Mouse (Mus musculus): Measurements from ENCODE around the gene Ttc39b.

Gene Ttc39b

DNA sequence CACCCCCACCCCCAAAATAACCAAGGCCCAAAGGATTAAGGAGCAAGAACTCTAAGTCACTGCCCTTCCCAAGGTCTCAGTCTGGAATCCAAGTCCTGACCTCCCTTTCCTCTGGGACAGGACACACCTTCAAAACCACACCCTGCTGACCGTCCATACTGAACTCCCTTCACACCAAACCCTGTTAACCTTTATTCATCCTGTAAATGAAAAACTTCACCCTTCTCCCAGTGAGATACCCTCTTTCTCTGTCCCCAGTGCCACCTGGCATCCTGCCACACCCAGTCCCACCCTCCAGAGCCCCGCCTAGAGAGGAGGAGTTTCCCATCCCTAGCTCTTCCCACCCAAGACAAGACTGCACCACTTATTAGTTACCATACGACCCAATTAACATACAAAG, 7.3 kb downstream of the Ttc39b start:
- DNase-seq = no peak

DNA sequence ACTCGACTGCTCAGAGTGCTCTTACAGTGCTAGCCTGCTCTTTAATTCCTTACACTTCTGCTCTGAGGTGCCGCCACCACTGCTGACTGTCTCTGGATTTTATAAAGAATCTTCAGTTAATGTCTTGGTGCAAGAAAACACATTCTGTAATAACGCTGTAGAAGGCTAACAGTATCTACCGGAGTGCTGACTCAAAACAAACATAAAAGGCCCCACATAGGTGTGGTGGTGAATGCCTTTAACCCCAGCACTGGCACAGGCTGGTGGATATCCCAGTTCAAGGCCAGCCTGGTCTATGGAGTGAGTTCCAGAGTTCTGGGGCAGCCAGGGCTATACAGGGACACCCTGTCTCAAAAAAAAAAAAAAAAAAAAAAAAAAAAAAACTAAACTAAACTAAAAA, 8.1 kb downstream of the Ttc39b start:
- DNase-seq = no peak

DNA sequence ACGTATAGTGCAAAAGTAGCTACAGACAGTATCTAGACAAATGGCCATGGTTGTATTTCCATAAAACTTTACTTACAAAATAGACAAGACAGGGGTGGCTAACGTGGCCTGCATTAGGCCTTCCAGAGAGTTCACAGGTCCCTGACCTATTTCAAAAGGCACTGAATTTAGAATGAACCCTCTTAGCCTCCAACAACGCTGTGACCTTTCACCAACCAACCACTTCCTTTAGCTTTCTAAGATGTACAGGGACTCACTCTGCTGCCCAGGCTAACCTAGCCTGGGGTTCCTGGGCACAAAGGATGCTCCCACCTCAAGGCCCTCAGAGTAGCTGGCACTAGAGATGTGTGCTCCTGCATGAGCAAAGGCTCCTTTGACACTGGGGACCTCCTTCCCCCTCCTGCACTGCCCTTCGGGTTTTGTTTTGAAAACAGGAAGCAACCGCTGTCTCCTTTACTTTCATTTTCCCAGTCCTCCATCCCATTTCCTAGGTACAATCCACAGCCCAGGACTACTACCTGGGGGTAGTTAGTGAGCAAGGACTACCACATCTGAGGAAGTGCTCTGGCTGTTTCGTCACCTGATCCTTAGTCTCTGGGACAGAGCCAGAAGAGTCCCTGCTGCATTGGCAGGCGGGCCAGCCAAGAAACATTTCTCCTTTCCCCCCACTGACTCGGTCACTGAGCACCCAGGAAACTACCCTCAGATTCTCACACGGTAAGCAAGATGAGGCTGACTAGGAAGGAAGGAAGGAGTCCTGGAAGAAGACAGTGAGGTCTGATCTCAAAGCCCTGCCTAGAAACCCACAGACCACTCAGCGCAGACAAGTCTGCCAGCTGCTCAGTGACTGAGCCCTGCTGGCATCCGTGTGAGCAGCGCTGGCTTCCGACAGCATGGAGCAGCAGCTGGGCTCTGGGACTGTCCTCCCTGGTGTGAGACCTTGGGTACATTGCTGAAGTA, 8.9 kb downstream of the Ttc39b start:
- no peak for DNase-seq

DNA sequence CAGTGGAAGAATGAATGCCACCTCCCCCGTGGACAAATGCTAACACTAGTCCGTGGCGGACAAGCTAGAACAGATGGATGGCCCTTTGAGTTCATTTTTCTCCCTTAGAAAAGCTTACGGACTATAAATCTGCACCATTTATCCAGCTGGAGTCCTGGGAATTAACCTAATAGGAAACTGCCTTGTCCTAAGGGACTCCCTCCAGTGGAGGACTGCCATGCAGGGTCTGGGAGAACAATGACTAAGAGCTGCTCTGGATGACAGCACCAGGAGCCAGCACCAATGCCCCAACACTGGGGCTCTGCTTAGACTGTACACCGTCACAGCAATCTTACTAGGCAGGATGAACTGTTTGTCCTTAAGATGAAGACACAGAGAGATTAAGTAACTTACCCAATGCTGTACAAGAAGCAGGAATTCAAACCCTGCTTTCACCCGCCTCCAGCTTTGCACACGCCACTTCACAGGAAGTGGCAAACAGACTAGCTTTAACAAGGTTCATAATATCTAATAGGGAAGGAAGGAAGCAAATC, 9.7 kb downstream of the Ttc39b start:
- no peak for DNase-seq

DNA sequence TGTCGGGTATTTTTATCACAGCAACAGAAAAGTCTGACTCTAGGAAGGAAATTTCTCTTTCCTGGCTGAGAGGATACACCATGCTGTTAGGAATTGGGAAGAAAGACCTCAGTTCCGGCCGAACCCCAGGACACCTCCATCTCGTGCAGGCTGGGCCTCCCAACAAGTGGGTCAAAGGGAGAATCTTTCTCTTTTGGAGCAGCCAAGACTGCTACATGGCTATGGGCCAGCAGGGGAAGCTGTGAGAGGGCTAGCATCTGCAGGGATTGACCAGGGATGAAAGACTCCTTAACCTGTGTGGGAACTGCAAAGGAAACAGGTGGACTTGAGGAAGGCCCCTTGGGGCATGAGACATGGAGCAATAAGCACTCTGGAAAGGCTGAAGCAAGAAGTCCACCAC, 11.7 kb downstream of the Ttc39b start:
- no peak for DNase-seq

DNA sequence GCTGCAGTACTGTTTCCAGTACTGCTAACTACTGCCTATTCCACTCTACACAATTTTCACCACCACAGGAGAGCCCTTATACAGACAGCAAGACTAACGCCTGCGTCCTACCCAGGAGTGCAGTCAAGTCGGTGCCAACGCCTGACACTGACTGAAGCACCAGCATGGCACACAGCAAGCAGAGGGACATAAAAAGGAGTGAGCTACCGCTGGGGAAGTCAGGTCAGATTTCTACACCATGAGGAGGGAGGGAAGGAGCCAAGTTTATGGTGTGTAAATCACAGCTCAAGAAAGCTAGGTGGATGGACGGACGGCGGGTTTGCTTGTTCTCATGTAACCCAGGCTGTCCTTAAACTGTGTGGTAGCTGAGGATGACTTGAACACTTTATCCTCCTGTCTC, 12.6 kb downstream of the Ttc39b start:
- DNase-seq = no peak

DNA sequence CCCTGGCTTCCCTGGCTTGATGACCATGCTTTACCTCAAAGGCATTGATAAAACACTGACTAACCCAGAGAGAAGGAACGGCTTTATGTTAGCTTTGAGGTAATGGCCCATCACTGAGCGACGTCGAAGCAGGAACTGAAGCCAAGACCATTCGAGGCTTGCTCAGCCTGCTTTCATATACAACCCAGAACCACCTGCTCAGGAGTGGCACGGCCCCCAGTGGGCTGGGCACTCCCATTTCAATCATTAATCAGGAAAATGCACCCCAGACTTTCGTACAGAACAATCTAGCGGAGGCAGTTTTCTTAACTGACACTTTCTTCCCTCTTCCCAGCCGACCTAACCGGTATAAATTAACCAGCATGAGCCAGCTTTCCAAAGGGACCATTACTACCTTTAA, 13.1 kb downstream of the Ttc39b start:
- no peak for DNase-seq

DNA sequence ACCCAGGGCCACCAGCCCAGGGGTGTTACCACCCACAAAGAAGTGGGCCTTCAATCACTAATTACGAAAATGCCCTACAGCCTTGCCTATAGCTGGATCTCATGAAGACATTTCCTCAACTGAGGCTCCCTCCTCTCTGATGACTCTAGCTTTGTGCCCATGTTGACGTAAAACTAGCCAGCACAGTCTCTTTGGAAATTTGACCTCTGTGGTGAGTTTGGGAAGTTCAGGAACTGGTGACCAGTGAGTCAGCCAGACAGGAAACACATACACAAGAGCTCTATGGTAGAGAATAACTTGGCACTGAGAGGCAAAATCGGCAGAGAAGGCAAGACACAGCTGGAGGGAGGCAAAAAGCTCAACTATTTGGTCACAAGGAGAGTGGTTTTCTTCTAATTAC, 15.1 kb downstream of the Ttc39b start:
- DNase-seq = no peak

DNA sequence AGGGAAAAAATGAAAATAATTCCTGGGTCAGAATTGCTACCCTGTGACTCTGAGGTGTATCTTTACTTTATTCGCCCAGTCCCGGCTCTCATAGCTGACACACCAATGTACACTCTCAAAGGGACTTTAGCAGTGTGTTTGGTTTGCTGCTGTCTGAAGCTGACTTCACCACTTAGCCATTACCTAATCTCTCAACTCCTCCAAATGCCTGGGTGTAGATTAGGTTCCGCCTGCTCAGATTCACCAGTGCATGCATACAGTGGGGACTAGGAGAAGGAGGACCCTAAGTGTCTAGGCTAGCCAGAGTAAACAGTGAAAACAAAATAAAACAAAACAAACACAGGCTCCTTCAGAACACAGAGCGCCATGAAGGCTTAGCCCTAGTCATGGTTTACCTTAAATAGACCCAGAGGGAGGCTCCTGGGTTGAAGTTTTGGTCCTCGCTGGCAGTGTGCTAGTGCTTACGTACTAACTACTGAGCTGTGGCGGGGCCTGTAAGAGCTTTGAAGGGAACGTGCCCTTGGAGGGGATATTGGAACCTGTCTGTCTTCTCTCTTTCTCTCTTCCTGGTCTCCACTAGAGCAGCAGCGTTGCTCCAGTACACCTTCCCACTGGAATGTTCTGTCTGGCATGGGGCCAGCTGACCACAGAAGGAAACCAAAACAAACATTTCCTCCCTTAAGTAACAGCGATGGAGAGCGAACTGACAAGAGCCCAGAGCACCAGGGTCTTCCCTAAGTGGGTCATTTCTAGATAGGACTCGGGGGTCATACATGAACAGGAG, 16.2 kb downstream of the Ttc39b start:
- DNase-seq = no peak

DNA sequence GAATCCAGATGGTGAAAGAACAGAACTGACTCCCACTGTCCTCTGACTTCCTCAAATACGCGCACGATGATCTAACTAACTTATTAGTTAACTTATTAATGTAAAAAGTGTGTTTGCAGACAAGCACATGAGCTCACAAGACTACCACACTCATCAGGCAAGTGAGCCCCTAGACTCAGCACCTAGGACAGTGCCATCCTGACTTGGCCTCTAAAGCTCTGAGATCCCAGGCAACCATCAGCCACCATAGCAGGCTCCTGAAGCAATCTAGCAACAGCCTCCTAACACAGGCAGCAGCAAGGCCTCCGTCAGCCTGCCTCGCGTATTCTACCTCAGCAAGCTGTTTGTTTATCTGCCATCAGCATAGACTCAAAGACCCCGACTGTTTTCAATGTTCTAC, 17.2 kb downstream of the Ttc39b start:
- DNase-seq = no peak

DNA sequence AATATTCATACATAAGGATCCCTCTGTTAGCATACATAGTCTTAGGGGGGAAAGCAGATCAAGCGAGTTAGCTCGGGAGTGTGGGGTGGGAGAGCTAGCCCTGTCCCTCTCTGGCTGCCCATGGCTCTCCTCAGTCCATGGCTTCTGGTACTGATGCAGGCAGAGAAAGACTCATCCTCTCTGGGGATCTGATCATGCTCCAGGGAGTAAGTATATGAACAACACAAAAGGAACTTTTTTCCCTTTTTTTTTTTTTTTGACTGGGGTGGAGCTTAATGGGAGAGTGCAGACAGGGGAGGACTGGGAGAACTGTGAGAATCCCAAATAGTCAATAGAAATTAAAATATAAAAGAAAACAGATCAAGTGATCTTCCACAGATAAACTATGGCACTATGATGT, 19.0 kb downstream of the Ttc39b start:
- no peak for DNase-seq

DNA sequence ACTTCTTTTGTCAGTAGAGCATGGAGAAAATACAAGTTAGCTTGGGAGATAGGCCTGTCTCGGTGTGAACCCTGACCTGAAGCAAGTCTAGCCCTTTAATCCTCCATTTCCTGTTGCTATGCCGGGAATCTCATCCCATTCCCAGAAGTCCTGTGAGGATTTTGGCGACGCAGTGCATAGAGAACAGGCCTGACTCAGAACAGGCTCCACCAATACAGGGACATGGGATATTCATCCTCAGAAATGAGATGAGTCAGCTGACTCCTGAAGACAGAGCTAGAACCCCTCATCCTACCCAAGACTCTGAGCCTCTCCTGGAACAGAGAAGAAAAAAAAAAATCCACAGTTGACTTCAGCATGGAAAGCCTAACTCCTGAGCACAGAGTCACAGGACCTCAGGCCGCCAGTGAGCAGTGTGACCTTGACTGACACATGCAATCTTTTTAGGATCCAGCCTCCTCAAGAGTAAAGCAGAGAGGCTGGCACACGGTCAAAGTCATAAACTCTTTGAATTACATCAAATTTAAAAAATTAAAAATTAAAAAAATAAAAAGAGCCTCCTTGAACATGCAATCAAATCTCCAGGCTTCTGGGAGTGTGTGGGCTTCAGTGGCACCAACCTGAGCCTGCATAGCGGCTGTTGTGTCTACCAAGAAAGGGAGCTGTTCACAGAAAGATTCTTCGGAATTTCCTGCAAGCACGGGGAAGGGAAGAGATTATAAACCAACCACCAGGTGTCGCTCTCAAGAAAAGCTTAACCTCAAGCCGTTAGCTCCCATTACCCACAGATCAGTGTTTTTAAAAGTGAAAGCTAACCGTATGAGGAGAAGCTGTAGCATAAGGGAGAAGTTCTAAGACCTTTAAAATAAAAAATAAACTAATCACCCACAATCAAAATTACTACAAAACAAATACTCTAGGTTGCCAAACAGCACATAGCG, 20.9 kb downstream of the Ttc39b start:
- peak; percentile 58 to 75 for DNase-seq

DNA sequence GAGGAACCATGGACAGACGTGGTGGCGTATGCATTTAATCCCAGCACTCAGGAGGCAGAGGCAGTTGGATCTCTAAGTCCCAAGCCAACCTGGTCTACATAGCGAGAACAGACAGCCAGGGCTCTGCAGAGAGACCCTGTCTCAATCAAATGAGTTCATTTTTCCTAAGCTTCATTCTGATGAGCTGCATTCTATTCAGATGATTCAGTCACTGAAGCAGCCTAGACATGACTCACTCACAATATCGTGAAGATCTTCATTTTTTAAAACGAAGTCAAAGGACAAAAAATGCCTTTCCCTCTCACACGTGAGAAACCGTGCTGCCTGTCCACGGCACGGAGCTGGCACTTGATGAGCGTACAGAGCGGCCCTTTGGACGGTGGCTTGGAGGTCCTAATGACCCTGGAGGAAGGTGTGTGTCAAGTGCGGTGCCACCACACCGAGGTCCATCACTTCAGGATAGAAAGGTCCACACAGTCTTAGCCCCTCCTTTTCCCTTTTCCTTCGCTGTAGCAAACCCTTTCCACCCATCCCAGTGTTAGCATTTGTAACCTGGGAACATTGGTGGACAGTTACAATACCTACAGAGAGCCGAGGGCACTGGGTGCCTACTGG, 21.8 kb downstream of the Ttc39b start:
- DNase-seq = no peak

DNA sequence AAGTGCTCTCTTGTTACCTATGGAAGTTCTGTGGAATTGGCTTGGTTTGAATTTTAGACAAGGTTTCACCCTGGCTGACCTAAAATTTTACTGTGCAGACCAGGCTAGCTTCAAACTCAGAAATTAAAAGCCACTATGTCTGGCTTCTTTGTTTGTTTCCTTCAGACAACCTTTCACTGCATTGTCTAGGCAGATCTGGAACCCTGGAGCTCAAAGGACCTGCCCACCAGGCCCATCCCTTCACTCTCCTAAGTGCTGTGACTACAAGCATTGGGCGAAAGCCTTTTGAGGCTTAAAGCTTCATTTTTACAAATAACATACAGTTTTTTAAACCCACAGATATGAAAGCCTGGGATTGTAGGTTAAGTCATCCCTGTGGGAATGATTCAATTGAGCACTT, 22.3 kb downstream of the Ttc39b start:
- DNase-seq = no peak

DNA sequence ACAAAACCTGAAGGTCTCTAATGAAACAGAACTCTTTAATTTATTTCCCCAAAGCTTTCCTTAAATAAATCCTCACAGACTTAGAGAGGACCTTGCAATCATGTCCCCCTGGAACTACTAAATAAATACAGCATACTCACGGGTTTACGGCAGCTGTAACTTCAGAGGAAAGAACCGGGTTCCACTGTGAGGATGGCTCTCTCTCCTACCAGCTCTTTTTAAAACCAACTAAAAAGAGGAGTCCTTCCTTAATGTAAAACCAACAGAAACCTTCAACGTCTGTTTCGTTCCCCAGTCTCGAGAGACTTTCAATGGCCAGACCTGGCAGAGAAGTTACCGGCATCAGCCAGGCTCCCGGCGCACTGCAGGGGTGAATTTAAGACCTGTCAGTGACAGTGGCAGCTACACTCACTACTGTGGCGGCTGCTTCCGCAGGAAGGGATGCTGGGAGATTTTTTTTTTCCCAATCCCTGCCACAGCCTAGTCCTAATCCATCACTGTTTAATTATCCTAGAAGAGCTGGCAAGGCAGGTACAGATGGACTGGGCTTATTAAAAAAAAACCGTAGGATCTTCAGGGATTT, 39.2 kb downstream of the Ttc39b start:
- DNase-seq = peak; percentile 74 to 77

DNA sequence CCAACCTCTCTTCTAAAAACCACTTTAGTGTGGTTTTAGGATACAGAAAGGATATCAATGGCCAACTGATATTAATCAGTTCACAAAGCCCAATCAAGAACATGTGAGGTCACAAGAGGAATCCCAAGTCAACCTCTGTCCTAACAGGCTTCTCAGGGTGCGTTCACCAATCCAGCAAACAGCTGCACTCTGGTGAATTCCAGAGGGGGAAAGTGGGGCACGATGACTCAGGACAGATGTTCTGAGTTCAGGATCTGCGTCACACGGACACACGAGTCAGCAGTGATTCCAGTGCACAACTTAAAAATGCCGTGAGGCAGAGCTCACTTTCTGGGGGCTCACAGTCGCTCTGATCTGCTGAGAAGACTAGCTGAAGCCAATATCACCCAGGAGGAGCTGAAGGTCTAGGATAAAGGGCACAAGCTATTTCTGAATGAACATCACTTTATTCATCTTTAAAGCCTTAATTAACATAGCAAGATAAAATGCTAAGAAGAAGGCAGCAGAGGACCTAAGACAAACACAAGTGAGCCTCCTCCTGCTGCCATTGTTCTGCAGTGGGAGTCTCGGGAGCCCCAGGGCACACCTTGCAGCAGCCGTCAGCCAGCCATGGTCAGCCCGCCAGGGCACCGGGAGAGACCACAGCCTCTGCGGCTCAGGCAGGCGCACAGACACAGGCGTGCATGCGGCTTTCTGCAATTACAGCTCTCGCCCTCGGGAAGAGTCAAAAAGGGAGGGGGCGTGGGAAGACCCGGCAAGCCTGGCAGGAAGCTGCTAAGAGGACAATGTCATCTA, 39.9 kb downstream of the Ttc39b start:
- peak; percentile 55 to 58 for DNase-seq

DNA sequence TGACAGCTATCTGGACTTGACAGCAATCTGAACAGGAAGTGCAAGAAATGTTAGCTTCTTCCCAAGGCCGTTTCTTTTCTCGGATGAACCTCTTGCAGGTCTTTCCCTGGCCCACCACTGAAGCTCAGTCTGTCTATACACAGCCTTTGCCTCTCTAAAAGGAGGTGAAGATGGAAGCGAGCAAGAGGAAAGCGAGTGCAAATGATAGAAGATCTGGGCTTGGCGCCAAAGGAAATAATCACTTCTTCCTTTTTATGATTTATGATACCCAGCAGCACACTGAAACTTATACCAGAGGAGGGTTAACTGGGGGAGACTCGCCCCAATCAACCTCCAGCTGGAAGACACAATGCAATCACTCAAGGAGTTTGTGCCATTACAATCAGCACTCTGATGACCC, 41.6 kb downstream of the Ttc39b start:
- DNase-seq = no peak

DNA sequence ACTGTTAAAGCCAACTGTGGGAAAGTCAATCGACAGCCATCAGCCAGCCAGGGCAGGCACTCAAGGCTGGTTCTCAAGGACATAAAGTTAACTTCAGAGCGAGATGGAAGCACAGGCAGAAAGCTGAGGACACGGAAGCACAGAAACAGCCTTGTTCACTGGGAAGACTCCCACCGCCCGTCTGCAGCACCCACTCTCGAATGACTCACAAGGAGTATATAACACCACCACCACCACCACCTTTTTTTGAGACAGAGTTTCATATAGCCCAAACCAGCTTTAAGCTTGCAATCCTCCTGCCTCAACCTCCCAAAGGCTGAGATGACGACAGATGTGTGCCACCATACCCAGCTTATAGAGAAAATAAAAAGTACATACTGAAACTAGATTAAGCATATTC, 44.8 kb downstream of the Ttc39b start:
- DNase-seq = no peak

DNA sequence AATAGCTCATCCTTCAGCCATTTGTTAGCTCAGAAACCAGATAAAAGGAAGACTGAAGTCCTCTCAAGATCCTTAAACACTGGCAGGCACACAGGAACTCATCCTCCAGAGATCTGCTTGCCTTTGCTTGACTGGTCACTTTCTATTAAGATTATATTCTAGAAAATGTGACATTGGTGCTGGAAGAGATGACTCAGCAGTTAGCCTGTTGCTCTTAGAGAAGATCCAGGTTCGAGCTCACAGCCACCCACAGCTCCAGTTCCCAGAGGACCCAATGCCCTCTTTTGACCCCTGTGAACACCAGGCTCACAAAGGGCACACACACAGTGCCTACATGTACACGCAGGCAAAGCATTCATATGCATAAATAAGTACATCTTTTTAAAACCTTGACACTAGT, 49.8 kb downstream of the Ttc39b start:
- DNase-seq = no peak

DNA sequence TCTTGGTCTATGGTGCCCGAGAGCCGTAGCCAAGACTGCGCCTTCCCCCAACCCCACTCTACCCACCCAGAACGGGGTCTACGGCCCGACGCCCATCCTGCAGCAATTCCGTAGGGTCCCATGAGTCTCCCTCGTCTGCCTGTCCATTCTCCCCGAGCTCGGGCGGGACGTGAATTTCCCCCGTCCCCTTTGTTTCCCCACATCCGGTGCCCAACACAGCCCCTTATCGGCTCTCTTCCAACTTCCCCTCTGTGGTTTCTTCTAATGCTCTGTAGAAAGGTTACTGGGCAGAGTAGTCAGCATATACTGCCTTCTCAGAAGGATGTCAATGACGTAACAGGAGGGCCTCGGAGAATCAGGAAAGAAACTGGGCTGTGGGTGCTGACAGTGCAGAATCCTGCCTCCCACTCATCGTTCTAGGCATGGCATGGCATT, 50.4 kb downstream of the Ttc39b start:
- no peak for DNase-seq

Measured in cerebellum, postnatal 36 days (tissue).